Mouse (Mus musculus) heart, embryonic 12.5 days (tissue): ENCODE measurements at regions not wholly inside any gene's neighbourhood (a gene's known extent, or its start where the extent isn't known, plus 50 kb on each side); places are given as distances from the start of the nearest gene placed in this dataset.

Source experiments
- ATAC-seq: fragments of 200-750 bp; cut with Nextera tagmentation; 2 replicates; pipeline ENCODE4 v1.8.0; 2017; ENCODE audit warnings: moderate TSS enrichment, moderate library complexity; ENCODE audit not compliant: insufficient number of reproducible peaks, low FRiP score
- H3K27ac ChIP-seq: fragments of 300-500 bp; sonication (generic); 2 replicates; pipeline ENCODE4 v1.5.1; 2016; ENCODE audit warnings: mild to moderate bottlenecking, moderate library complexity; ENCODE audit not compliant: poor library complexity, severe bottlenecking
- H3K27me3 ChIP-seq: fragments of 300-500 bp; sonication (generic); replicated peaks from 2 replicates; pipeline ENCODE4 v1.6.1; 2016; ENCODE audit warnings: mild to moderate bottlenecking, moderate library complexity
- H3K36me3 ChIP-seq: fragments of 300-500 bp; sonication (generic); 2 replicates; pipeline ENCODE4 v1.6.1; 2016; ENCODE audit warnings: mild to moderate bottlenecking, moderate library complexity
- H3K4me1 ChIP-seq: fragments of 300-500 bp; sonication (generic); replicated peaks from 2 replicates; pipeline ENCODE4 v1.6.1; 2016; ENCODE audit warnings: mild to moderate bottlenecking
- H3K4me2 ChIP-seq: fragments of 300-500 bp; sonication (generic); 2 replicates; pipeline ENCODE4 v1.6.1; 2016; ENCODE audit warnings: mild to moderate bottlenecking, moderate library complexity
- H3K4me3 ChIP-seq: fragments of 300-500 bp; sonication (generic); 2 replicates; pipeline ENCODE4 v1.5.1; 2016; ENCODE audit warnings: mild to moderate bottlenecking
- H3K9ac ChIP-seq: fragments of 300-500 bp; sonication (generic); 2 replicates; pipeline ENCODE4 v1.6.1; 2016; ENCODE audit warnings: mild to moderate bottlenecking, moderate library complexity
- H3K9me3 ChIP-seq: fragments of 300-500 bp; sonication (generic); replicated peaks from 2 replicates; pipeline ENCODE4 v1.6.1; 2016; ENCODE audit warnings: mild to moderate bottlenecking, moderate library complexity
- WGBS: fragments of 180-500 bp; shearing (Covaris S2); methylation state at CpG from one replicate; pipeline ENCODE4 v1.1.7; 2016; 5-methylcytosine and 5-hydroxymethylcytosine counted together

- Histone ChIP-seq H3K36me3 (no peaks in the 10 kb centered on the region), H3K4me1 (no peaks in the 10 kb centered on the region), H3K9me3 (peaks cover 9% of the 10 kb centered on the region), H3K9ac (no peak overlapping the region), H3K4me2 (no peak overlapping the region), H3K4me3 (no peak overlapping the region), H3K27ac (no peak overlapping the region), H3K27me3 (no peaks in the 10 kb centered on the region)
- ATAC-seq, result no peak
- 54% methylated on average over 6 of the region's 6 CpGs for WGBS
Measured at GRCm38 (mm10) chr15:96124397-96124796, 162.9 kb upstream of the Arid2 start.

GRCm38 (mm10) chr15:96129699-96130098 lies 157.6 kb upstream of the Arid2 start:
- Histone ChIP-seq H3K36me3 (no peaks in the 10 kb centered on the region), H3K9ac (no peak overlapping the region), H3K4me3 (no peak overlapping the region), H3K4me2 (no peak overlapping the region), H3K4me1 (peaks cover 18% of the 10 kb centered on the region), H3K27ac (no peak overlapping the region), H3K27me3 (no peaks in the 10 kb centered on the region), H3K9me3 (no peaks in the 10 kb centered on the region)
- 85% methylated on average over 4 of the region's 4 CpGs for WGBS
- no peak for ATAC-seq

- Histone ChIP-seq H3K4me1 (peaks cover 25% of the 10 kb centered on the region), H3K27ac (no peak overlapping the region), H3K36me3 (no peaks in the 10 kb centered on the region), H3K27me3 (no peaks in the 10 kb centered on the region), H3K9me3 (no peaks in the 10 kb centered on the region), H3K4me2 (no peak overlapping the region), H3K9ac (no peak overlapping the region), H3K4me3 (no peak overlapping the region)
- no peak for ATAC-seq
- WGBS, result 73% methylated on average over 7 of the region's 8 CpGs
Measured at GRCm38 (mm10) chr15:96130531-96130930, 156.8 kb upstream of the Arid2 start.

GRCm38 (mm10) chr15:96131582-96132091 lies 155.7 kb upstream of the Arid2 start:
- Histone ChIP-seq H3K4me1 (peaks cover 29% of the 10 kb centered on the region), H3K4me2 (no peak overlapping the region), H3K9ac (no peak overlapping the region), H3K27me3 (no peaks in the 10 kb centered on the region), H3K27ac (no peak overlapping the region), H3K36me3 (no peaks in the 10 kb centered on the region), H3K4me3 (no peak overlapping the region), H3K9me3 (no peaks in the 10 kb centered on the region)
- no peak for ATAC-seq

- Histone ChIP-seq H3K4me3 (no peak overlapping the region), H3K9me3 (no peaks in the 10 kb centered on the region), H3K27me3 (no peaks in the 10 kb centered on the region), H3K4me1 (peaks cover 29% of the 10 kb centered on the region), H3K4me2 (no peak overlapping the region), H3K36me3 (no peaks in the 10 kb centered on the region), H3K27ac (no peak overlapping the region), H3K9ac (no peak overlapping the region)
- ATAC-seq, result peak; percentile 44; the same call in 1 of the 2 replicates
- 45% methylated on average over 3 of the region's 3 CpGs for WGBS
Measured at GRCm38 (mm10) chr15:96132636-96133035, 154.7 kb upstream of the Arid2 start.

GRCm38 (mm10) chr15:96135250-96135731 lies 152.0 kb upstream of the Arid2 start:
- no peak for ATAC-seq
- Histone ChIP-seq H3K4me3 (peak overlapping the region; percentile 25), H3K4me2 (peak overlapping the region; percentile 63), H3K36me3 (no peaks in the 10 kb centered on the region), H3K9ac (no peak overlapping the region), H3K4me1 (peaks cover 36% of the 10 kb centered on the region), H3K27me3 (no peaks in the 10 kb centered on the region), H3K9me3 (no peaks in the 10 kb centered on the region), H3K27ac (no peak overlapping the region)
- WGBS, result 15% methylated on average over 13 of the region's 13 CpGs

GRCm38 (mm10) chr15:96135816-96136215 lies 151.5 kb upstream of the Arid2 start:
- H3K27ac ChIP-seq, result no peak overlapping the region
- ATAC-seq, result no peak
- peaks cover 36% of the 10 kb centered on the region for H3K4me1 ChIP-seq
- H3K4me2 ChIP-seq, result peak overlapping the region; percentile 63
- peak overlapping the region; percentile 25 for H3K4me3 ChIP-seq
- H3K36me3 ChIP-seq, result no peaks in the 10 kb centered on the region
- WGBS, result 14% methylated on average over 6 of the region's 6 CpGs
- H3K27me3 ChIP-seq, result no peaks in the 10 kb centered on the region
- H3K9ac ChIP-seq, result no peak overlapping the region
- H3K9me3 ChIP-seq, result no peaks in the 10 kb centered on the region

GRCm38 (mm10) chr15:96137534-96137933 lies 149.8 kb upstream of the Arid2 start:
- H3K9ac ChIP-seq, result no peak overlapping the region
- no peak overlapping the region for H3K27ac ChIP-seq
- no peak overlapping the region for H3K4me2 ChIP-seq
- peaks cover 32% of the 10 kb centered on the region for H3K4me1 ChIP-seq
- H3K9me3 ChIP-seq, result no peaks in the 10 kb centered on the region
- WGBS, result 89% methylated on average over 17 of the region's 17 CpGs
- no peak overlapping the region for H3K4me3 ChIP-seq
- no peaks in the 10 kb centered on the region for H3K36me3 ChIP-seq
- no peak for ATAC-seq
- no peaks in the 10 kb centered on the region for H3K27me3 ChIP-seq

- WGBS, result 91% methylated on average over 3 of the region's 3 CpGs
- H3K27me3 ChIP-seq, result no peaks in the 10 kb centered on the region
- H3K4me1 ChIP-seq, result peaks cover 28% of the 10 kb centered on the region
- no peak overlapping the region for H3K4me3 ChIP-seq
- H3K27ac ChIP-seq, result no peak overlapping the region
- no peaks in the 10 kb centered on the region for H3K9me3 ChIP-seq
- H3K9ac ChIP-seq, result no peak overlapping the region
- H3K4me2 ChIP-seq, result no peak overlapping the region
- no peak for ATAC-seq
- no peaks in the 10 kb centered on the region for H3K36me3 ChIP-seq
Measured at GRCm38 (mm10) chr15:96137945-96138344, 149.4 kb upstream of the Arid2 start.

- H3K27ac ChIP-seq, result no peak overlapping the region
- no peak for ATAC-seq
- WGBS, result 43% methylated on average over 6 of the region's 6 CpGs
Measured at GRCm38 (mm10) chr15:96153489-96153888, 133.8 kb upstream of the Arid2 start.

GRCm38 (mm10) chr15:96158321-96158720 lies 129.0 kb upstream of the Arid2 start:
- Histone ChIP-seq H3K9me3 (no peaks in the 10 kb centered on the region), H3K9ac (no peak overlapping the region), H3K27me3 (no peaks in the 10 kb centered on the region), H3K36me3 (no peaks in the 10 kb centered on the region), H3K4me2 (no peak overlapping the region), H3K4me3 (no peak overlapping the region), H3K4me1 (no peaks in the 10 kb centered on the region), H3K27ac (no peak overlapping the region)
- WGBS, result 79% methylated on average over 4 of the region's 4 CpGs
- no peak for ATAC-seq

More at GRCm38 (mm10) chr15:96153489-96153888, 133.8 kb upstream of the Arid2 start:
- Histone ChIP-seq H3K36me3 (no peaks in the 10 kb centered on the region), H3K4me3 (no peak overlapping the region), H3K9me3 (peaks cover 6% of the 10 kb centered on the region; the same call in 1 of the 2 replicates), H3K9ac (no peak overlapping the region), H3K4me1 (peaks cover 5% of the 10 kb centered on the region), H3K27me3 (no peaks in the 10 kb centered on the region), H3K4me2 (no peak overlapping the region)

GRCm38 (mm10) chr15:96164771-96165431 lies 122.4 kb upstream of the Arid2 start:
- Histone ChIP-seq H3K4me2 (no peak overlapping the region), H3K27ac (no peak overlapping the region), H3K36me3 (no peaks in the 10 kb centered on the region), H3K9ac (no peak overlapping the region), H3K27me3 (no peaks in the 10 kb centered on the region), H3K4me1 (peaks cover 4% of the 10 kb centered on the region), H3K9me3 (no peaks in the 10 kb centered on the region), H3K4me3 (no peak overlapping the region)
- no peak for ATAC-seq
- 65% methylated on average over 13 of the region's 13 CpGs for WGBS
